Mouse (Mus musculus) hindbrain, postnatal 0 days (tissue): Measurements from ENCODE around the gene Tmem8b. TPM values are rescaled to one million over a fixed set of nuclear protein-coding genes. Genes with fewer than 3 reads are reported as not detected.
A peak's percentile ranks its signal among the peaks of the same experiment; 100 is the strongest.

ENCODE experiments used
- ATAC-seq: fragments of 200-750 bp; cut with Nextera tagmentation; 2 replicates; pipeline ENCODE4 v1.8.0; 2017; ENCODE audit warnings: mild to moderate bottlenecking, moderate TSS enrichment, moderate library complexity
- DNase-seq: peaks from one replicate; pipeline ENCODE4 v3.0.0-alpha.2; 2015; ENCODE audit warnings: low spot score
- H3K27ac ChIP-seq: fragments of 300-500 bp; sonication (generic); 2 replicates; pipeline ENCODE4 v1.5.1; 2014; ENCODE audit warnings: mild to moderate bottlenecking
- H3K27me3 ChIP-seq: fragments of 300-500 bp; sonication (generic); 2 replicates; pipeline ENCODE4 v1.6.1; 2014; ENCODE audit warnings: low read length, mixed read lengths; ENCODE audit not compliant: insufficient read depth
- H3K36me3 ChIP-seq: fragments of 300-500 bp; sonication (generic); 2 replicates; pipeline ENCODE4 v1.6.1; 2014; ENCODE audit warnings: low read length, mixed read lengths; ENCODE audit not compliant: insufficient read depth
- H3K4me1 ChIP-seq: fragments of 300-500 bp; sonication (generic); 2 replicates; pipeline ENCODE4 v1.6.1; 2014; ENCODE audit warnings: antibody characterized with exemption, low read length, mixed read lengths; ENCODE audit not compliant: insufficient read depth
- H3K4me2 ChIP-seq: fragments of 300-500 bp; sonication (generic); 2 replicates; pipeline ENCODE4 v1.6.1; 2014; ENCODE audit warnings: low read depth, mild to moderate bottlenecking, low read length, moderate library complexity, mixed read lengths
- H3K4me3 ChIP-seq: fragments of 300-500 bp; sonication (generic); 2 replicates; pipeline ENCODE4 v1.5.1; 2014; ENCODE audit warnings: low read length
- H3K9ac ChIP-seq: fragments of 300-500 bp; sonication (generic); replicated peaks from 2 replicates; pipeline ENCODE4 v1.6.1; 2014; ENCODE audit warnings: mild to moderate bottlenecking, low read length, moderate library complexity, mixed read lengths
- H3K9me3 ChIP-seq: fragments of 300-500 bp; sonication (generic); 2 replicates; pipeline ENCODE4 v1.6.1; 2016; ENCODE audit warnings: low read length, mixed read lengths
- CTCF ChIP-seq: IDR thresholded peaks from 2 replicates; pipeline ENCODE4 v1.5.1; 2016; ENCODE audit warnings: antibody characterized with exemption, control low read depth, low read depth
- WGBS: fragments of 180-500 bp; shearing (Covaris S2); extraction: QIAGEN DNeasy Blood & Tissue Kit; methylation state at CpG from one replicate; pipeline ENCODE4 v1.1.7; 2014; 5-methylcytosine and 5-hydroxymethylcytosine counted together
- polyA plus RNA-seq: library from polyadenylated mRNA; unstranded; fragments of >200 nt; fragmentation: Nextera tagmentation; extraction: Ambion mirVana; gene quantifications from 2 replicates; pipeline ENCODE4 v1.2.1, GENCODE M21; 2015
- total RNA-seq: library from RNA; depleted of rRNA; stranded (reverse); fragments of >200 nt; gene quantifications from 2 replicates; pipeline ENCODE4 v1.2.3, GENCODE M21; 2014

Tmem8b gene
- total and polyA plus RNA-seq, 2 experiments from 2014 or later: 11.4 to 31.6 TPM

- Histone ChIP-seq H3K27ac (no peak overlapping the region), H3K4me2 (no peak overlapping the region), H3K36me3 (no peaks in the 10 kb centered on the region), H3K9me3 (no peaks in the 10 kb centered on the region), H3K9ac (no peak overlapping the region), H3K4me1 (no peaks in the 10 kb centered on the region), H3K27me3 (no peaks in the 10 kb centered on the region; the same call in 1 of the 2 replicates), H3K4me3 (no peak overlapping the region)
- ATAC-seq (no peak), DNase-seq (peak; percentile 75)
- peak; percentile 89 for TF ChIP-seq CTCF
- WGBS: 4% methylated on average over 2 of the region's 2 CpGs
These were observed 43.0 kb downstream of the Tmem8b start for GRCm38 (mm10) chr4:43711821-43712220.

GRCm38 (mm10) chr4:43713652-43714219 is 45.0 kb downstream of the Tmem8b start:
- no peak for DNase-seq
- H3K4me1 ChIP-seq: no peaks in the 10 kb centered on the region
- H3K36me3 ChIP-seq: no peaks in the 10 kb centered on the region
- H3K4me2 ChIP-seq: no peak overlapping the region
- no peaks in the 10 kb centered on the region; the same call in 1 of the 2 replicates for H3K27me3 ChIP-seq
- no peaks in the 10 kb centered on the region for H3K9me3 ChIP-seq
- WGBS: 41% methylated on average over 7 of the region's 7 CpGs
- no peak overlapping the region for H3K4me3 ChIP-seq
- no peak for ATAC-seq
- no peak for TF ChIP-seq CTCF
- no peak overlapping the region for H3K27ac ChIP-seq
- no peak overlapping the region for H3K9ac ChIP-seq

DNA sequence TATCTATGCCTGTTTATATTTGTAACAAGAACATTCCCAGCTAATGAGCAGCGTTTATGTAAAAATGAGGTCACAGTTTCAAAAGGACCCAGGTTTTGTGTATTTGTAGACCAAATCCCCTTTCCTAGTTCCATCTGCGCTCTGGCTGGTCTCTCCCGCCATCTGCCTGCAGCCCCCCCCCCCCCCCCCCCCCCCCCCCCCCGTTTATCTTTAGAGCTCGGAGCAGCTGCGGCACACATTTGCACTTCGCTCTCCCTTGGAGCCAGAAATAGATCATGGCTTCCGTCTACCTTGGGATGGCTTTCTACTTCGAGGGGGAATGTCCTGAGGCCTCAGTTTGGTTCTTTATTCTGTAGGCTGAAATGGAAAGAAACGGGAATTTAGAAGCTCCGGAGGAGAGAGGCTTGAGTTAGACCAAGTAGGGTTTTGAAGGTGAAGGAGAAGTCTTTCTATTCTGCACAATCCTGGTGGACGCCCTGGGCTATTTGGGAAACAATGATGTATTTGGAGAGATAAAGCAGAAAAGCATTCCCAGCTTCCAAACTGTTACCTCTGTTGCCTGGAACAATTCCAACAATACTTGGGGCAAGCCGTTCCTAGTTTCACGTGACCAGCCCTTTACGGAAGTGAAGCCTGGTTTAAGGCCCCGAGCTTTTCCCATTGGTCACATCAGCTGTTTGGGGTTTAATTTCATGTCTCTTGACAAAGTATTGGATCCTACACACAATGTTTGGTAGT is 51.9 kb downstream of the Tmem8b start:
- Histone ChIP-seq H3K27ac (no peak overlapping the region), H3K9ac (no peak overlapping the region), H3K4me1 (no peaks in the 10 kb centered on the region), H3K9me3 (no peaks in the 10 kb centered on the region), H3K4me3 (no peak overlapping the region), H3K4me2 (no peak overlapping the region), H3K27me3 (no peaks in the 10 kb centered on the region; the same call in 1 of the 2 replicates), H3K36me3 (no peaks in the 10 kb centered on the region)
- ATAC-seq: no peak
- no peak for TF ChIP-seq CTCF
- DNase-seq: peak; percentile 9
- 47% methylated on average over 12 of the region's 16 CpGs for WGBS

DNA sequence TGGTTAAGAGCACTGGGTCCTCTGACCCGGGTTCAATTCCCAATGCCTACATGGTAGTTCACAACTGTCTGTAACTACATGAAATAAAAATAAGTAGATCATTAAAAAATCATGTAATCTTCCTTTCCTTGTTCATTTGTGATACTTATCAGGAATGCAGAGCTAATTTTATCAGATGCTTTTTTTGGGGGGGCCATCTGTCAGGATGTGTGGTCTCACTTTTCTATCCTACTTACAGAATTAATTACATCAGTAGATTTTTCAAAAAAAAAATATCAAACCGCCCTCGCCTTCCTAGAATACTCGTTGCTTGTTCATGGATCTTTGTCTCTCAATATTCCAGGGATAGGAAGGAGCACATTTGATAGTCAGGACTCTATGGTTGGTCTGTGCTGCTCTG is 53.4 kb downstream of the Tmem8b start:
- Histone ChIP-seq H3K4me2 (no peak overlapping the region), H3K4me1 (no peaks in the 10 kb centered on the region), H3K9ac (no peak overlapping the region), H3K27ac (no peak overlapping the region), H3K27me3 (no peaks in the 10 kb centered on the region), H3K4me3 (no peak overlapping the region), H3K36me3 (no peaks in the 10 kb centered on the region), H3K9me3 (no peaks in the 10 kb centered on the region)
- ATAC-seq: no peak
- no peak for DNase-seq
- 89% methylated on average over 4 of the region's 4 CpGs for WGBS
- TF ChIP-seq CTCF: no peak

DNA sequence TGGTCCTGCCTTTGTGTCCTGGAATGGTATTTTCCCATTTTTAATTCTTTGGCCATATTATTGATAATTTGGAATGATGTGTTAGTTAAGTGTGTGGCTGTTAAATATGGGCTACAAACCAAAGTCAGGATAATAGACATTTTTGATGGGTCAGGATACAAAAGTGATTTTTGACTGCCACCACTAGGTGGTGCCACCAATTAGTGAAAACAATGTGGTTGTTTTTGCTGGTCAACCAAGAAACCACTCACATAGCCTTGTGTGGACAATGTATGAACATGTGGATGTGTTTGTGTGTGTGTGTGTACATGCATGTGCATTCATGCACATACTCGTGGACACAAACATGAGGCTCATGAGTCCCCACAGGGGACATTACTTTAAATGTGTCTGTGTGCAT is 56.0 kb downstream of the Tmem8b start:
- H3K9me3 ChIP-seq: no peaks in the 10 kb centered on the region
- no peak overlapping the region for H3K27ac ChIP-seq
- no peaks in the 10 kb centered on the region for H3K36me3 ChIP-seq
- H3K9ac ChIP-seq: no peak overlapping the region
- DNase-seq (peak; percentile 73), ATAC-seq (no peak)
- no peaks in the 10 kb centered on the region for H3K27me3 ChIP-seq
- 32% methylated on average over 1 of the region's 1 CpGs for WGBS
- no peak overlapping the region for H3K4me3 ChIP-seq
- TF ChIP-seq CTCF: peak; percentile 78
- no peaks in the 10 kb centered on the region for H3K4me1 ChIP-seq
- no peak overlapping the region for H3K4me2 ChIP-seq

DNA sequence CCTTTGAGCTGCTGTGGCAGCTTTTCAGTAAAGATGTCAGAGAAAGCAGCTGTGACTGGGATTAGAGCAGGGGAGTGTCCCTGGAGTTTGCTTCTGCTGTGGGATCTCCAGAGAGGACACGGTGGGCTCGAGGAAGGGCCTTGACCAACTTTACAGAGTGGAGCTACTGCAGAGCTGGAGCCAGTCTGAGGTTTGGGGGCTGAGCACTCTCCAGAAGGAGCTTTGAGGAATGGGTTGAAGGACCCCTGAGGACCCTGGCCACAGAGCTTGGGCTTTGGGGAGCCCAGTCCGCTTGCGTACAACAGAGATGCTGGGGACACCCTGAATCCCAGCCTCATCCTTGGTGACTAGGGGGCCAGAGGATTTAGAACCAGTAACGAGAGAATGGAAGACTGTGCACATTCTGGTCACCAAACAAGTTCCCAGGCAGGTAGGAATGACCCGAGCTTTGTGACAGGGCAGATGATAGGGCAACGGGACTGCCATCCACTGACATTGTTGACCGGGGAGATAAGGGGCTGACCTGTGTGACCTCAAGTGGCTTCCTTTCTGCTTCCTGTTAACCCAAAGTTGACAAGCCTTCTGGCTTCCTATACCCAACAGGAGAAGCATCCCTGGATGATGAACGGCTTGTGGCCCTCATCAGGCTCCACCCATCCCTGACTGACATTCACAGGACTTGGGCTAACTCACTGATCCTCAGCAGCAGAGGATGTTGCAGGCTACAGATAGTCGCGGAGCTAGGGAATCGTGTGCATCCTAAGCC is 57.6 kb downstream of the Tmem8b start:
- 81% methylated on average over 12 of the region's 12 CpGs for WGBS
- Histone ChIP-seq H3K27me3 (no peaks in the 10 kb centered on the region), H3K4me2 (no peak overlapping the region), H3K27ac (no peak overlapping the region), H3K4me3 (no peak overlapping the region), H3K36me3 (no peaks in the 10 kb centered on the region), H3K9me3 (no peaks in the 10 kb centered on the region), H3K4me1 (no peaks in the 10 kb centered on the region), H3K9ac (no peak overlapping the region)
- no peak for TF ChIP-seq CTCF
- ATAC-seq (no peak), DNase-seq (no peak)
